Mouse (Mus musculus): ENCODE data around the gene 4930451I11Rik. TPM values are rescaled to one million over a fixed set of nuclear protein-coding genes. Genes with fewer than 3 reads are reported as not detected.
A peak's percentile ranks its signal among the peaks of the same experiment; 100 is the strongest.

Gene 4930451I11Rik
- polyA plus RNA-seq, 1 experiment, result not detected

DNA sequence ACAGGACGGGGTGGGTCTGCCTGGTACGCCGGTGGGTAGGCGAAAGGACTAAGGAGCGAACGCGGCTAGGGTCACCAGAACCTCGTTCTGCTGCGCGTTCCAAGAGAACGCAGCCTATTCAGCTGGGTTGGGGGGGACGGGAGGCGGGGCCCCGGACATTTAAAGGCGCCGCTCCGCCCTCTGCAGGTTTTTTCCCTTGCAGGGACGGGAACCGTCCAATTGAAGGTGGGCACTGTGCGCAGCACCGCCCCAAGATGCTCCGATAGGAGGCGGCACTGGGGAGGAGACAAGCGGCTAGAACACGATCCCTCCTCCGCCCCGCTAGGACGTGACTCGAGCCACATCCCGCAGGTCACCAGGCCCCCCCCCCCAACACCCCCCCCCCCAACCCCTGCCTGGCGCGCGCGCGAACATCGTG lies 32.4 kb downstream of the 4930451I11Rik start:
- peak; percentile 99 for DNase-seq (ENCODE audit: low read depth)
- TF ChIP-seq POLR2A (IDR thresholded peaks at IDR 0.05; ENCODE audit: borderline replicate concordance, extremely low read depth, insufficient read depth, insufficient read length, poor library complexity, severe bottlenecking) (peak; percentile 72; the same call in 1 of the 2 replicates), CTCF (IDR thresholded peaks at IDR 0.05; ENCODE audit: borderline replicate concordance, extremely low read depth, insufficient read depth, insufficient read length) (peak; percentile 42; the same call in 1 of the 2 replicates)

DNA sequence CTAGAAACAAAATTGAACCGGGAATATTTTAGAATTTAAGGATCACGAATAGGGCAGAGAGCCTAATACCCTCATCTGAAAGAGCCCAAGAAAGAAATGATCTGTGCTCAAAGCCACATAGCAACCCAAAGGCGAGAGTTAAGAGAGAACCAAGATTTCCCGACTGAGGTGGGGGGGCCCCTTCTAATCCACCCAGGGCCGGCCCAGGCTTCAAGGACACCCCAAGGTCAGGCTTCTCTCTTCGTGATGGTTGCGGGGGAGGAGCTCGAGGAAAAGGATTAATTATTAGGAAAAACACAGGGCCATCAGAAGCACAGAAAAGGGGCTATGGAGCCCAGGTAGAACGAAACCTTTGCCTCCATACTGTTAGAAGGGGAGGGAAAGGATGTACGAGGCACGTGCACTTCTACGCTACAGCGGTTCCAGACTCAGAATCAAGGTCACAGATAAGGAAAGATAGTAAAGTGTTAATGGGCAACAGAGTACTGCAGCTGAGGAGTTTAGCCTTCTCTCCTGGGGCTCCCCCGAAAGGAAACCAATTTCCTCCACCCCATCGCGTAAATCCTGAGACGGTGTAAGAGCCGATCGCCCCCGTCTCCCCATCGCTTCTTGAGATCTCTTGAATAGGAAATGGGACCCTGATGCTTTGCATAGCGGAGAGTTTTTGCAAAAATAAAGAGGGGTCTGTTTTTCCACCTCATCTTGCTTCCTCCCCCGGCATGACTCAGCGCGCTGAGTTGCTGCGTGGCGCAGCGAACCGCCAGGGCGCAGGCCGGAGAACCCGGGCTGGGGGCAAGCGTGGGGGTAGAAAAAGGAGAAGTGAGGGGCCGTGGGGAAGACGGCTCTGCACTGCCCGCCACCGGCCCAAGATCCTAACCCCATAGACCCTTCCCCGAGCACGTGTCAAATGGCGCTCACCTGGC lies 33.1 kb downstream of the 4930451I11Rik start:
- no peak for DNase-seq (ENCODE audit: low read depth)
- TF ChIP-seq CTCF (IDR thresholded peaks at IDR 0.05; ENCODE audit: borderline replicate concordance, extremely low read depth, insufficient read depth, insufficient read length), result no peak
- no peak for TF ChIP-seq POLR2A (IDR thresholded peaks at IDR 0.05; ENCODE audit: borderline replicate concordance, extremely low read depth, insufficient read depth, insufficient read length, poor library complexity, severe bottlenecking)

DNA sequence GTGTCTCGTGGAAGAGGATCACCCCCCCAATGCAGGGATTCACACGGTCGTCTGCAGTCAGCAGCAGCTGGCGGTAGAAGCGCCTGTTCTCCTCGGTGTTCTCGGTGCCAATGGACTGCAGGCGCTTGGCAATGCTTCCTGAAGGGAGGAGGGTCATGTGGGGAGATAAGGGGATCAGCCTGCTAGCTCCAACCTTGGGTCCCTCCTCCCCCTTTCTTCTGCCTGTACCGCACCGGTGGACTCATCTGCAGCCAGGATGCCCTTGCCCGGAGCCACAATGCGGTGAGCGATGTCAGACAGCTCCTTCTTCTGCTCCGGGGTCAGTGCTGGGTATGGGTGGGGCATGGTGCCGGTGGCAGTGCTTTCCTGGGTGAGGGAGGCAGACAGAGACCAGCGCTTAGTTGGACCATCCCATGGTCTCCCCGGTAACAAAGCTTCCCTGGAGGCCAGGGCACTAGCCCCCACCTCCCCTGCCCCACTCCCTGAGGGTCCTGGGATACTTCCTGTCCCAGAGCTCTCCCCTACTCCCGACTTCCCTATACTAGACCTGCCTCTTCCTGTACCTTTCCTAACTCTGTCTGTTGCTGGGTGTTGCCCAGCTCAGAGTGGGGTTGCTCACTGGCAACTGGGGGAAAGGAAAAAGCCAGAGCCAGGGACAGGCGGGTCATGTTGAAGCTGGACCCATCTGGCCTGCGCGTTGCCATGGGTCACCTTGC lies 33.9 kb downstream of the 4930451I11Rik start, which contains the start of gene Fam57b:
Gene Fam57b, plus strand, starts transcription at position 258 of the 716 bp plus-strand sequence.
- DNase-seq (ENCODE audit: low read depth), result peak; percentile 55
- TF ChIP-seq CTCF (IDR thresholded peaks at IDR 0.05; ENCODE audit: borderline replicate concordance, extremely low read depth, insufficient read depth, insufficient read length), result no peak
- no peak for TF ChIP-seq POLR2A (IDR thresholded peaks at IDR 0.05; ENCODE audit: borderline replicate concordance, extremely low read depth, insufficient read depth, insufficient read length, poor library complexity, severe bottlenecking)

GRCm38 (mm10) chr7:126796350-126796932 lies 35.0 kb downstream of the 4930451I11Rik start:
- DNase-seq (ENCODE audit: low read depth), result peak; percentile 37
- TF ChIP-seq CTCF (IDR thresholded peaks at IDR 0.05; ENCODE audit: borderline replicate concordance, extremely low read depth, insufficient read depth, insufficient read length) (no peak), POLR2A (IDR thresholded peaks at IDR 0.05; ENCODE audit: borderline replicate concordance, extremely low read depth, insufficient read depth, insufficient read length, poor library complexity, severe bottlenecking) (no peak)

DNA sequence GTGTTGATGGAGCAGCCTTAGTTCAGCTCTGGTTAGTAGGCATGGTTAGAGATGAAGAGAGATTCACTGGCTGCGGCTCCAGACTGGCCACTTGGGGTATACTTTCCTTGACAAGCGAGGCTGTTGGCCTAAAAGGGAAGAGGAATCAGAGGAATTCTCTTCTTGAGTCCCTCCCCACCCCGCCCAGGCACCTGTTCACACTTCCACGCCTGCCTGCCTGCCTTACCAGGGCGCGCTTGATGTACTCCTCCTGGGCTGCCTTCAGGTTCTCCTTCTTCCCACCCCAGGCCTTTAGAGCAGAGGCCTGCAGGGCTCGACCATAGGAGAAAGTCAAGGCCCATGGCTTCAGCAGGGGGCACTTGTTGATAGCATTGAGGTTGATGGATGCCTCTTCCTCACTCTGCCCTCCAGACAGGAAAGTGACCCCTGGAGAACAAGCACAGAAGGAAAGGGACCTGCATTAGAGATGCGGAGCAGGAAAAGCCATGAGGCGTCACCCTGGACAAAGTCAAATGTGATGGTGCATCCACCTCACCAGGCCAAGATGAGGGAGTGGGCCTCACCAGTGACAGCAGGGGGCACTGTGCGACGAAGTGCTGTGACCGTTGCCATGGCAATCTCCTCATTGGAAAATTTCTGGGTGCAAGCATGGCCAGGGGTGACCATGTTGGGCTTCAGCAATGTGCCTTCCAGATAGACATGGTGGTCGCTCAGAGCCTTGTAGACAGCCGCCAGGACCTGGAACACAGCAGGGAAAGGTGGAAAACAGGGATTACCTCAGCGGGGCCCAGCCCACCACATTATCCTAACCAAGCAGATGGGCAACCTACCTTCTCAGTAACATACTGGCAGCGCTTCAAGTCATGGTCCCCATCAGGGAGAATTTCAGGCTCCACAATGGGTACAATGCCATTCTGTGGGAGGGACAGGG lies 35.8 kb downstream of the 4930451I11Rik start:
- TF ChIP-seq CTCF (IDR thresholded peaks at IDR 0.05; ENCODE audit: borderline replicate concordance, extremely low read depth, insufficient read depth, insufficient read length) (no peak), POLR2A (IDR thresholded peaks at IDR 0.05; ENCODE audit: borderline replicate concordance, extremely low read depth, insufficient read depth, insufficient read length, poor library complexity, severe bottlenecking) (no peak)
- no peak for DNase-seq (ENCODE audit: low read depth)

- DNase-seq (ENCODE audit: low read depth), result no peak
- TF ChIP-seq POLR2A (IDR thresholded peaks at IDR 0.05; ENCODE audit: borderline replicate concordance, extremely low read depth, insufficient read depth, insufficient read length, poor library complexity, severe bottlenecking), result no peak
- no peak for TF ChIP-seq CTCF (IDR thresholded peaks at IDR 0.05; ENCODE audit: borderline replicate concordance, extremely low read depth, insufficient read depth, insufficient read length)
These were observed 37.2 kb downstream of the 4930451I11Rik start for GRCm38 (mm10) chr7:126794271-126794605.

- TF ChIP-seq POLR2A (IDR thresholded peaks at IDR 0.05; ENCODE audit: borderline replicate concordance, extremely low read depth, insufficient read depth, insufficient read length, poor library complexity, severe bottlenecking), result no peak
- TF ChIP-seq CTCF (IDR thresholded peaks at IDR 0.05; ENCODE audit: borderline replicate concordance, extremely low read depth, insufficient read depth, insufficient read length), result no peak
- DNase-seq (ENCODE audit: low read depth), result no peak
These were observed 37.8 kb downstream of the 4930451I11Rik start for GRCm38 (mm10) chr7:126793456-126794270.

DNA sequence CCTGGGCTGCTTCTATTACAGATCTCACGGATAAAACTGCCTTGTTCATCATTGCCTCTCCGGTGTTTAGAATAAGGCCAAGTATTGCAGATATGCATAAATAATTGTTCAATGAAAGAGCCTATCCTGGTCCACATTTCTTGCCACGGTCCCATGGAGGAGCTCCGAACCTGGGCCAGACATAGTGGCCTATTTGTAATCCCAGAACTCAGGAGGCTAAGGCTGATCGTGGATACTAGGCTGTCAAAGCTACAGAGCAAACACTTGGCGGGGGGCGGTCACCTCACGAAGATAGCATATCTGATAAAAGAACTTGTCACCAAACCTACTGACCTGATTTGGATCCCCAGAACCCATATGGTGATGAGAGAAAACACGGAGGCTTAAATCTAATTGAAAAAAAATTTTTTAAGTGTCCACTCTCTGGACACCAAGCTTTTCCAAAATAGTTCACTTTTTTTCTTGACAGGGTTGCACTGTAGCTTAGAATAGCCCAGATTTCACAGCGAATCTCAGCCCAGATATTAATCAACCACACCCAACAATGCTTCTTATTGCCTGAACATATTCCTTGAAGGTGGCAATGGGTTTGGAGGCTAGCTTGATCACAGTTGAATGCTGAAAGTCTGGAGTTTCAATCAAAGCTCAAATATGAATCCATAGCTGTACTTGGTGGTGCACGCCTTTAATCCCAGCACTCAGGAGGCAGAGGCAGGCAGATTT lies 38.6 kb downstream of the 4930451I11Rik start:
- DNase-seq (ENCODE audit: low read depth), result no peak
- TF ChIP-seq CTCF (IDR thresholded peaks at IDR 0.05; ENCODE audit: borderline replicate concordance, extremely low read depth, insufficient read depth, insufficient read length) (no peak), POLR2A (IDR thresholded peaks at IDR 0.05; ENCODE audit: borderline replicate concordance, extremely low read depth, insufficient read depth, insufficient read length, poor library complexity, severe bottlenecking) (no peak)

Data from brain, embryonic 14.5 days (tissue).